Mouse (Mus musculus): ENCODE measurements at regions not wholly inside any gene's neighbourhood (a gene's known extent, or its start where the extent isn't known, plus 50 kb on each side); places are given as distances from the start of the nearest gene placed in this dataset.

DNA sequence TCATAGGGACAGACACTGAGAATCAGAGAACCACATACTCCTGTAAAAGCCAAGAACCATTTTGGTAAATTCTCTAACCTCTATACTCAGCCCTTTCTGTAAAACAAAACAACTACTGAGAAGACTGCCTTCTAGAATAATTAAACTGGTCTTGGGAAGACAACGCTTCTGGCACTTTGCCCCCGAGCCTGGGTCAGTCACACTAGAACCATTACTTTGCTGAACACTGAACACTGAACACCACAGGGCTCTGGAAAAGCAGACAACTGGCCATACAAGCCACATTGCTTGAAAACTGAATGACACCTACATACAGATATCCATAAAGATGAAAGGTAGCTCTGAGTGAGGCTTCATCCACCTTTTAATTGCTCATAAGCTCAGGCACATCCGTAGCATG, 268.0 kb downstream of the Pax1 start:
- Histone ChIP-seq H3K4me1 (ENCODE audit: control insufficient read depth, insufficient read depth, low read length) (no peaks in the 10 kb centered on the region), H3K36me3 (ENCODE audit: control insufficient read depth, insufficient read depth, low read length) (no peaks in the 10 kb centered on the region), H3K27ac (replicated peaks; ENCODE audit: insufficient read depth, low read depth, low read length) (no peak overlapping the region), H3K9ac (ENCODE audit: low read depth, low read length) (no peak overlapping the region), H3K79me2 (ENCODE audit: control insufficient read depth, insufficient read depth, low read length) (no peaks in the 10 kb centered on the region), H3K27me3 (ENCODE audit: control insufficient read depth, insufficient read depth, low read length) (no peaks in the 10 kb centered on the region), H3K4me3 (ENCODE audit: insufficient read depth, low read depth, low read length) (no peak overlapping the region)
- no peak for DNase-seq (ENCODE audit: extremely low read depth, low read depth, low spot score)
- WGBS = 82% methylated on average over 3 of the region's 3 CpGs
- TF ChIP-seq CTCF (IDR thresholded peaks at IDR 0.05; ENCODE audit: low read depth, low read length) (no peak), POLR2A (IDR thresholded peaks at IDR 0.05; ENCODE audit: extremely low read depth, insufficient read depth, low read length) (no peak)

- TF ChIP-seq CTCF (IDR thresholded peaks at IDR 0.05; ENCODE audit: low read depth, low read length) (no peak), POLR2A (IDR thresholded peaks at IDR 0.05; ENCODE audit: extremely low read depth, insufficient read depth, low read length) (no peak)
- H3K36me3 ChIP-seq (ENCODE audit: control insufficient read depth, insufficient read depth, low read length) = no peaks in the 10 kb centered on the region
- H3K27me3 ChIP-seq (ENCODE audit: control insufficient read depth, insufficient read depth, low read length) = no peaks in the 10 kb centered on the region
- DNase-seq (ENCODE audit: extremely low read depth, low read depth, low spot score) = no peak
- no peak overlapping the region for H3K4me3 ChIP-seq (ENCODE audit: insufficient read depth, low read depth, low read length)
- H3K9ac ChIP-seq (ENCODE audit: low read depth, low read length) = no peak overlapping the region
- 80% methylated on average over 5 of the region's 5 CpGs for WGBS
- no peaks in the 10 kb centered on the region for H3K4me1 ChIP-seq (ENCODE audit: control insufficient read depth, insufficient read depth, low read length)
- H3K27ac ChIP-seq (replicated peaks; ENCODE audit: insufficient read depth, low read depth, low read length) = no peak overlapping the region
- H3K79me2 ChIP-seq (ENCODE audit: control insufficient read depth, insufficient read depth, low read length) = no peaks in the 10 kb centered on the region
These were observed 265.4 kb downstream of the Pax1 start for GRCm38 (mm10) chr2:147627096-147627495.

- H3K27ac ChIP-seq (replicated peaks; ENCODE audit: insufficient read depth, low read depth, low read length) = no peak overlapping the region
- TF ChIP-seq CTCF (IDR thresholded peaks at IDR 0.05; ENCODE audit: low read depth, low read length) (no peak), POLR2A (IDR thresholded peaks at IDR 0.05; ENCODE audit: extremely low read depth, insufficient read depth, low read length) (no peak)
- no peak overlapping the region for H3K9ac ChIP-seq (ENCODE audit: low read depth, low read length)
- no peak for DNase-seq (ENCODE audit: extremely low read depth, low read depth, low spot score)
- no peaks in the 10 kb centered on the region for H3K79me2 ChIP-seq (ENCODE audit: control insufficient read depth, insufficient read depth, low read length)
- no peaks in the 10 kb centered on the region for H3K27me3 ChIP-seq (ENCODE audit: control insufficient read depth, insufficient read depth, low read length)
- H3K4me3 ChIP-seq (ENCODE audit: insufficient read depth, low read depth, low read length) = no peak overlapping the region
- H3K4me1 ChIP-seq (ENCODE audit: control insufficient read depth, insufficient read depth, low read length) = no peaks in the 10 kb centered on the region
- H3K36me3 ChIP-seq (ENCODE audit: control insufficient read depth, insufficient read depth, low read length) = no peaks in the 10 kb centered on the region
- WGBS = 76% methylated on average over 4 of the region's 4 CpGs
These were observed 261.4 kb downstream of the Pax1 start for GRCm38 (mm10) chr2:147623116-147623515.

DNA sequence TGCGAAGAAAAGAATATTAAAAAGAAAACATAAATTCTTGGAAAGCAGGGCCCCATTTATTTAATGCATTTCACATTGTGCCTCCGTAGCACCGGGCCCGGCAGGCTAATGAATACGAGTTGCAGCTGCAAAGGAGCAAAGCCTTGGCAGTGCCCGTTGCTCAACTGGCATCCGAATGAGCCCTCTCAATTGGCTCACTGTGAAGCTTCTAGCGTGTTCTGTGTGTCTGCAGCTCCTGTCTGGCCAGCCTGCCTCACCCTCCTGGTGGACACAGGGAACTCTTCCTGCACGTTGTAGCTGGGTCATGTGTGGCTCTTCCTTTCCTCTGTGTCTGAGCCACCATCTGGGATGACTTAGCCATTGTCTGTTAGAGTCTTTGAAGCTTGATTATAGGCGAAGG, 256.1 kb downstream of the Pax1 start:
- WGBS = 77% methylated on average over 10 of the region's 10 CpGs
- H3K4me3 ChIP-seq (ENCODE audit: insufficient read depth, low read depth, low read length) = no peak overlapping the region
- H3K4me1 ChIP-seq (ENCODE audit: control insufficient read depth, insufficient read depth, low read length) = no peaks in the 10 kb centered on the region
- H3K27ac ChIP-seq (replicated peaks; ENCODE audit: insufficient read depth, low read depth, low read length) = no peak overlapping the region
- H3K27me3 ChIP-seq (ENCODE audit: control insufficient read depth, insufficient read depth, low read length) = no peaks in the 10 kb centered on the region
- H3K36me3 ChIP-seq (ENCODE audit: control insufficient read depth, insufficient read depth, low read length) = no peaks in the 10 kb centered on the region
- no peaks in the 10 kb centered on the region for H3K79me2 ChIP-seq (ENCODE audit: control insufficient read depth, insufficient read depth, low read length)
- H3K9ac ChIP-seq (ENCODE audit: low read depth, low read length) = no peak overlapping the region
- DNase-seq (ENCODE audit: extremely low read depth, low read depth, low spot score) = no peak
- no peak for TF ChIP-seq POLR2A (IDR thresholded peaks at IDR 0.05; ENCODE audit: extremely low read depth, insufficient read depth, low read length)
- TF ChIP-seq CTCF (IDR thresholded peaks at IDR 0.05; ENCODE audit: low read depth, low read length) = no peak

DNA sequence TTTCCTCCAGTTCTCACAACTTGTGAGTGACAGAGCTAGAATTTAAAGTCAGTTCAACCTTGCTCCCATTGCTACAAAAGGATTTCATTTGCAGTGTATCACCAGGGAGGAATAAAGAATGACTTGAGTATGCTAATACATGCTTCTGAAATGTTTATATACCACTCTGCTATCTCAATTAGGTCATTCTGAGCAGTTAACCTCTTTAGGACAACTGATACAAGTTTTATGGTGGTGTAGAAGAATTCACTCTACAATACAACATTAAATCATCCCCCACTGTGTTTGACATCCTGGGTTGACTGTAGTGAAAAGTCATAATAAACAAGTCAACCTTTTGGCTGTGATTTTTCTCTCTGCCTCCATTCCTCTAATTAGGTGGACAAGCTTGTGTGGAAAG, 248.6 kb downstream of the Pax1 start:
- H3K27me3 ChIP-seq (ENCODE audit: control insufficient read depth, insufficient read depth, low read length) = no peaks in the 10 kb centered on the region
- H3K4me1 ChIP-seq (ENCODE audit: control insufficient read depth, insufficient read depth, low read length) = no peaks in the 10 kb centered on the region
- H3K4me3 ChIP-seq (ENCODE audit: insufficient read depth, low read depth, low read length) = no peak overlapping the region
- no peak overlapping the region for H3K9ac ChIP-seq (ENCODE audit: low read depth, low read length)
- H3K79me2 ChIP-seq (ENCODE audit: control insufficient read depth, insufficient read depth, low read length) = no peaks in the 10 kb centered on the region
- TF ChIP-seq CTCF (IDR thresholded peaks at IDR 0.05; ENCODE audit: low read depth, low read length) (no peak), POLR2A (IDR thresholded peaks at IDR 0.05; ENCODE audit: extremely low read depth, insufficient read depth, low read length) (no peak)
- no peak for DNase-seq (ENCODE audit: extremely low read depth, low read depth, low spot score)
- H3K36me3 ChIP-seq (ENCODE audit: control insufficient read depth, insufficient read depth, low read length) = no peaks in the 10 kb centered on the region
- H3K27ac ChIP-seq (replicated peaks; ENCODE audit: insufficient read depth, low read depth, low read length) = no peak overlapping the region

- Histone ChIP-seq H3K27ac (replicated peaks; ENCODE audit: insufficient read depth, low read depth, low read length) (no peak overlapping the region), H3K4me3 (ENCODE audit: insufficient read depth, low read depth, low read length) (no peak overlapping the region), H3K27me3 (ENCODE audit: control insufficient read depth, insufficient read depth, low read length) (no peaks in the 10 kb centered on the region), H3K4me1 (ENCODE audit: control insufficient read depth, insufficient read depth, low read length) (no peaks in the 10 kb centered on the region), H3K36me3 (ENCODE audit: control insufficient read depth, insufficient read depth, low read length) (no peaks in the 10 kb centered on the region), H3K9ac (ENCODE audit: low read depth, low read length) (no peak overlapping the region), H3K79me2 (ENCODE audit: control insufficient read depth, insufficient read depth, low read length) (no peaks in the 10 kb centered on the region)
- no peak for TF ChIP-seq CTCF (IDR thresholded peaks at IDR 0.05; ENCODE audit: low read depth, low read length)
- no peak for TF ChIP-seq POLR2A (IDR thresholded peaks at IDR 0.05; ENCODE audit: extremely low read depth, insufficient read depth, low read length)
- DNase-seq (ENCODE audit: extremely low read depth, low read depth, low spot score) = no peak
- 73% methylated on average over 2 of the region's 2 CpGs for WGBS
These were observed 239.9 kb downstream of the Pax1 start for GRCm38 (mm10) chr2:147601639-147602038.

All from liver, adult 2 months (tissue).